Mouse (Mus musculus) adipocyte (in vitro differentiated cells): ENCODE results near the gene Krtap5-3.
"Not testable (repeated sequence)": the region's sequence is repeated elsewhere in the genome, so short reads cannot be mapped to it uniquely, and the experiment has no call there.

ENCODE experiments used
- DNase-seq: peaks from one replicate; pipeline ENCODE4 v3.0.0-alpha.2; 2016; ENCODE audit warnings: low spot score

Krtap5-3 gene

DNA sequence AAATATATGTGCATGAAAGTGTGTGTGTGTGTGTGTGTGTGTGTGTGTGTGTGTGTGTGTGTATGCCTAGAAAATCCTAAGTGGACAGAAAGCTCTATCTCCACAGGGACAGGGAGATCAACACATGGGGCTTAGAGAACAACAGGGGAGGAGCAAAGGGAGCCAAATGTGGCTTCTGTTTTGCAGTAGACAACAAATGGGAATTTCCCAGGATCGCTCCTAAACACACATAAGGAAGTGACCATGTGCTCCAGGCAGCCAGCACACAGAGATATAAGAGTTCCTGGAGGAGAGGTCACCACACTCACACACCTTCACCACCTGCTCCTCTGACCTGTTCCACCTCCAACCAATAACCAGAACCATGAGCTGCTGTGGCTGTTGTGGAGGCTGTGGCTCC lies at the start of gene Krtap5-3:
TSS of gene Krtap5-3 (plus strand) at position 301 of the 400 bp plus-strand sequence.
- DNase-seq, result no peak

- DNase-seq, result no peak
These were observed 49.0 kb upstream of the Krtap5-3 start for GRCm38 (mm10) chr7:142152191-142152590.

GRCm38 (mm10) chr7:142155308-142155707 lies 45.9 kb upstream of the Krtap5-3 start:
- DNase-seq, result no peak

GRCm38 (mm10) chr7:142157013-142157412 lies 44.2 kb upstream of the Krtap5-3 start, which contains the start of gene Gm29735:
TSS of gene Gm29735 (minus strand) at chr7:142157113.
- not testable (repeated sequence) for DNase-seq

DNA sequence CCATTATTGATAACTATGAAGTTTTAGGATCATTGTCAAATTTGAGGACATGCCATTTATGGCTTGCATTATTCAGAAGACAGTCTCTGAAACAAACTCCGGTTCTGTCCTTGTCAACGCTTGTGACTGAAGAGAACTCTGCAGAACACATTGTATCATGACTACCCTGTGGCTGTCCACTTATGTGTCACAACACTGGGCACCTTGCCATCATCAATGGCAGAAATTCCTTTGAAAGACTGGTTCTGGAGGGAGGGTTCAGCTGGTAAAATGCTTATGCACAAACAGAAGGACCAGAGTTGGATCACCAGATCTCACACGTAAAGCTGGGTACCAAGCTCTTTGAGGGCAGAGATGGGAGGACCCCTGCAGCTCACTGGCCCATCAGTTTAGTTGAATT lies 41.8 kb upstream of the Krtap5-3 start:
- DNase-seq, result no peak

GRCm38 (mm10) chr7:142165639-142166038 lies 35.5 kb upstream of the Krtap5-3 start, which contains the start of gene Gm4553:
TSS of gene Gm4553 (minus strand) at chr7:142165739.
- not testable (repeated sequence) for DNase-seq

DNA sequence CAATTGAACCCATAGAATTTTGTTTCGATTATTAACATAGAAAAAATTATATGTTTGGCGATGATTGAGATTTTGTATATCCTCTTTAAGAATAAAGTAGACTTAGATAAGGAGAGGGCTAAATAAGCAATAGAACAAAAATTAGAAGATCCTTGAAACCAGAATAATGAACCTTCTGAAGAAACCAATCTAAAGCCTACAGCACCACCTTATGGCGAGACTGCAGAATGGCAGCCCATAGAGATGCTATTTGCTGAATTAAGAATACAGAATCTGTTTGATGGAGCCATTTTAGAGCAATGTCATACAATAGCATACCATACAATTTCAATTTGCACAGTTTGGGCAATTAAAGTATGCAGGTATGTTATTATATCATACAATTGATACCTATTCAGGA lies 31.3 kb upstream of the Krtap5-3 start:
- peak; percentile 22 for DNase-seq

DNA sequence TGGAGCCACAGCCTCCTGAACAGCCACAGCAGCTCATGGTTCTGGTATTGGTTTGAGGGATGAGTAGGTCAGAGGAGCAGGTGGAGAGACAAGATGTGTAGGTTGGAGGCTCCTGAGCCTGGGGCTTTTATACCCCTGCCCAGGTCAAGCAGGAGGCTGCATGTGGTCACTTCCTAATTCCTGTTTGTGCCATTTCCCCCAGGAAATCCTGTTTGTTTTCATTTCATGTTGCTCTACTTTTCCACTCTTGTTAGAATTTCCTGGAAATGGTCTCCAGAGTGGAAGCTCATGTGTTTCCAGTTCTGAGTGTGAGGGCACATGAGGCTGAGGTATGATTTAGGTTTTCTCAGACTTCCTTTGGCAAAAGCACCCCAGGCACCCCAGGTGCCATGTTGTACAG lies 25.3 kb upstream of the Krtap5-3 start, which contains the start of gene Krtap5-2:
TSS of gene Krtap5-2 (minus strand) at position 101 of the 400 bp plus-strand sequence.
- DNase-seq, result not testable (repeated sequence)

GRCm38 (mm10) chr7:142178685-142179084 lies 22.5 kb upstream of the Krtap5-3 start:
- no peak for DNase-seq

GRCm38 (mm10) chr7:142181021-142181420 lies 20.1 kb upstream of the Krtap5-3 start:
- no peak for DNase-seq

DNA sequence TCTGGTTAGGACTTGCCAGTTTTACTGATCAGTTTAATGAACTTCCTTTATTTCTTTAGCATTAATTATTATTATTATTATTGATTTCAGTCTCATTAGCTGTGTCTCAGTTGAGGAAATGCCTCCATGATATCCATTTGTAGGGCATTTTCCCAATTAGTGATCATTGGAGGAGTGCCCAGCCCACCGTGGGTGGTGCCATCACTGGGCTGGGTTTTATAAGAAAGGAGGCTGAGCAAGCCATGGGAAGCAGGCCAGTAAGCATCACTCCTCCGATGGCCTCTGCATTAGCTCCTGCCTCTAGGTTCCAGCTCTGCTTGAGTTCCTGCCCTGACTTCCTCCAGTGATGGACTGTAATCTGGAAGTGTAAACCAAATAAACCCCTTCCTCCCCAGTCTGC lies 13.0 kb upstream of the Krtap5-3 start:
- DNase-seq, result no peak

GRCm38 (mm10) chr7:142190289-142190688 lies 10.9 kb upstream of the Krtap5-3 start, which contains the start of gene Gm10153:
TSS of gene Gm10153 (minus strand) at chr7:142190389.
- DNase-seq, result no peak

GRCm38 (mm10) chr7:142198748-142199147 lies 2.4 kb upstream of the Krtap5-3 start:
- DNase-seq, result no peak

DNA sequence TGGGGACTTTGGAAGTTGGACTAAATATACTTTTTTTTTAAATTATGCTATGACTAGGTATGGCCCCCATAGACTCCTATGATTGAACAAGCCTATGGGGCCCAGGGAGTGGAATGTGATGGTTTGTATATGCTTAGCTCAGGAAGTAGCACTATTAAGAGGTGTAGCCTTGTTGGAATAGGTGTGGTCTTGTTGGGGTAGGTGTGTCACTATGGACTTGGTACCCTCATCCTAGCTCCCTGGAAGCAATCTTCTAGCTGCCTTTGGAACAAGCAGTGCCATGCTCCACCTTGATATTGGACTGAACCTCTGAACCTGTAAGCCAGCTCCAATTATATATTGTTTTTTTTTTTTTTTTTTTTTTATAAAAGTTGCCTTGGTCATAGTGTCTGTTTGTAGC lies 4.3 kb downstream of the Krtap5-3 start:
- DNase-seq, result no peak

DNA sequence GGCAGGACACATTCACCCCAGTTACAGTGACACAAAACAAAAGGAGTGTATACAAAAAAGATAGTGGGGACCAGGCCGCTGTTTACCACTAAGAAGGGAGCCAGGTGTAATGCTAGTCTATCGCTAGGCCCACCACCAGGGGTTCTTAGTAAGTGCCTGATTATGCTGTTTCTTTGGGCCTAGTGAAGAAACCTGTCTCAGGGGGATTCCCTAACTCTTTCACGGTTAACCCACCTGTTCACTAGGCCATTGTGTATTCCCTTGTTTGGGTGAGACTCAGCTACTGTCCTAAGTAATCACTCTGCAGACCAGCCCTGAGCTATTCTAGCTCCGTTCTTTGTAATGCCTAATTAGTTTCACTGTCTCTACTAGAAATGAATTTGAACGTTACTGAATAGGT lies 5.7 kb downstream of the Krtap5-3 start:
- not testable (repeated sequence) for DNase-seq

- DNase-seq, result no peak
These were observed 10.4 kb downstream of the Krtap5-3 start, which contains the start of gene Gm7579 for GRCm38 (mm10) chr7:142211559-142211958. TSS of gene Gm7579 (plus strand) at chr7:142211859.

DNA sequence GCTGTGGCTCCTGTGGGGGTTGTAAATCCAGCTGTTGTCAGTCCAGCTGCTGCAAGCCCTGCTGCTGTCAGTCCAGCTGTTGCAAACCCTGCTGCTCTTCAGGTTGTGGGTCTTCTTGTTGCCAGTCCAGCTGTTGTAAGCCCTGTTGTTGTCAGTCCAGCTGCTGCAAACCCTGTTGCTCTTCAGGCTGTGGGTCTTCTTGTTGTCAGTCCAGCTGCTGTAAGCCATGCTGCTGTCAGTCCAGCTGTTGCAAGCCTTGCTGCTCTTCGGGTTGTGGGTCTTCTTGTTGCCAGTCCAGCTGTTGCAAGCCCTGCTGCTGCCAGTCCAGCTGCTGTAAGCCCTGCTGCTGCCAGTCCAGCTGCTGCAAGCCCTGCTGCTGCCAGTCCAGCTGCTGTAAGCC lies 11.0 kb downstream of the Krtap5-3 start:
- DNase-seq, result not testable (repeated sequence)

GRCm38 (mm10) chr7:142224518-142224917 lies 23.4 kb downstream of the Krtap5-3 start:
- no peak for DNase-seq

DNA sequence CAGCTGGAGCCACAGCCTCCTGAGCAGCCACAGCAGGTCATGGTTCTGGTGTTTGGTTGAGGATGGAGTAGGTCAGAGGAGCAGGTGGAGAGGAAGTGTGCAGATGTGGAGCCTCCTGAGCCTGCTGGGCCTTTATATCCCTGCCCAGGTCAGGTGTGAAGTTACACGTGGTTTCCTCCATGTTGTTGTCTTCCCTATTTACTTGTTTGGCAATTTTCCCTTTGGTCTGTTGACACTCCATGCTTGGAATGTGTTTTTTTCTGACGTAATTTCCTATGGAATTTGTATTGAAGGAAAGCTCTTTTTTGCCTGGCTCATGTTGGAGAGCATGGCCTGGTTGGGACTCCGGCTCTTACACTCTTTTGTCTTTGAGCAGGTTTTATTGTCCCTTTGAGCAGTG lies 28.7 kb downstream of the Krtap5-3 start, which contains the start of gene Krtap5-5:
TSS of gene Krtap5-5 (minus strand) at position 101 of the 400 bp plus-strand sequence.
- peak; percentile 3 for DNase-seq

DNA sequence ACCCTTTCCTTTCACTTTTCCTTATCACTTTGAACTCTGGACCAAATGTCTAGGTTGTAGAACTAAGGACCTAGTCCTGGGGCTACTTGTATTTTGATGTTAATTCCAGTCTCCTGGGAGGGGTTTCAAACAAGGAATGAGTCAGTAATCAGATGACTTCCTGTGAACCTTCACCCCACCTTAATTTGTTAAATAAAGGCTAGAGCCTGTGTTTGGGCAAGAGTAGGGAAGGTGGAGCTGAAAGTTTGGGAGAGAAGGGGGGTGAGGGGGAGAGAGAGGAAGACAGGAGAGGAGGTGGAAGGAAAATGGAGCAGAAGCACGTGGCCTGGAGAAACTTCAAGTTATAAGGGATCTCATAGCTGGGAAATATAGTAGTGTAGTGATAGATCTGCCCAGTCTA lies 30.4 kb downstream of the Krtap5-3 start:
- no peak for DNase-seq

DNA sequence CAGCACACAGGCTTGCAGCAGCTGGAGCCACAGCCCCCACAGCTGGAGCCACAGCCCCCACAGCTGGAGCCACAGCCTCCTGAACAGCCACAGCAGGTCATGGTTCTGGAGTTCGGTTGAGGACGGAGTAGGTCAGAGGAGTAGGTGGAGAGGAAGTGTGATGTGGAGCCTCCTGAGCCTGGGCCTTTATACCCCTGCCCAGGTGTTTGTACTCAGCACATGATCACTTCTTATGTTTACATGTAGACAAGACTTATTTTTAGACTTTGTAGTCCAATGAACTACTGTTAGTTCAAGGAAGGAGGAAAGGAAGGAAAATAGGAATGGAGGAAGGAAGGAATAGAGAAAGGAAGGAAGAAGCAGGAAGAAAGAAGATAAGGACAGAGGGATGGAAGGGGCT lies 39.8 kb downstream of the Krtap5-3 start, which contains the start of gene Gm40460:
TSS of gene Gm40460 (minus strand) at position 101 of the 400 bp plus-strand sequence.
- DNase-seq, result no peak

DNA sequence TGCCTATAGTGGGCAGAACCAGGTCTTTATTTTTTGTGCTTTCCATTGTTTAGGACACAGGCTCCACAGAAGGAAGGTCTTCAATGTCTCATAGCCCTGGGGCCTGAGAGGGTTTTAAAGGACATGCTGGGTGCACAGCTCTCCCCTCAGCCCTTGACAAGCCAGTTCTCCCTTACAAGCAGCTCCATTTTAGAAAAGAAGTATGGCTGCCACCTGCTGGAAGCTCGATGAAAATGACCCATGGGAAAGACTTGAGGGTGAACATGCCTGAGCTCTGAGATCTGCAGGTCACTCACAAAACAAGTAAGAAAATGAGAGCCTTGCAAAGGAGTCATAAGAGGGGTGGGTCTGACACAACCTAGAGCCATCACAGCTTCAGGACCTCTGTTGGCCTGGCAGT lies 48.7 kb downstream of the Krtap5-3 start:
- DNase-seq, result peak; percentile 18
